Comparison of ENCODE assay signal across 15 mouse cellular contexts in genomic region chr5:148690823-148691197, GRCm38 (mm10).
DNase-seq lines count a peak whose midpoint lies in the region; ATAC-seq and TF ChIP-seq lines count a peak whose summit lies in the region.
"Had no signal": no experiment of that assay in that cellular context is flagged by ENCODE, and none has a peak within 500 bp of the region (broad histone marks: within the 10 kb centered on the region; RNA-seq: fewer than 3 reads in every experiment).

No protein-coding gene starts in this region.

- peaks cover 28% of the 10 kb centered on the region for H3K4me1 ChIP-seq in hindbrain, embryonic 10.5 days (replicated peaks)
- H3K4me1 ChIP-seq in hindbrain, embryonic 14.5 days (replicated peaks; ENCODE audit: control insufficient read depth, insufficient read depth, low read length), result peaks cover 23% of the 10 kb centered on the region
- no peaks in the 10 kb centered on the region for H3K4me1 ChIP-seq in midbrain, embryonic 11.5 days (ENCODE audit: control insufficient read depth, insufficient read depth, low read length)
- H3K4me1 ChIP-seq in midbrain, embryonic 13.5 days (replicated peaks), result peaks cover 24% of the 10 kb centered on the region; the same call in 1 of the 2 replicates
- H3K4me1 ChIP-seq in forebrain, embryonic 16.5 days (replicated peaks; ENCODE audit: control insufficient read depth, insufficient read depth, low read length), result peaks cover 25% of the 10 kb centered on the region
- peaks cover 9% of the 10 kb centered on the region; the same call in 1 of the 2 replicates for H3K4me1 ChIP-seq in midbrain, postnatal 0 days (ENCODE audit: insufficient read depth, low read length)
- H3K4me1 ChIP-seq in intestine, embryonic 15.5 days (replicated peaks), result peaks cover 12% of the 10 kb centered on the region; the same call in 1 of the 2 replicates

- no peak for ATAC-seq in hindbrain, embryonic 14.5 days (ENCODE audit: low FRiP score)
- ATAC-seq in midbrain, embryonic 11.5 days (ENCODE audit: low FRiP score), result no peak
- ATAC-seq in midbrain, embryonic 13.5 days, result no peak
- peak; percentile 51 for ATAC-seq in forebrain, embryonic 16.5 days
- ATAC-seq in midbrain, postnatal 0 days (ENCODE audit: low FRiP score), result 0 out of 2 replicates have a peak, but pooled peaks have one; percentile 31
- no peak for ATAC-seq in intestine, embryonic 15.5 days
- ATAC-seq: CD4-positive, CD25-positive, alpha-beta regulatory T cell, adult 4 months; Patski had no signal

- no peak for TF ChIP-seq CTCF in midbrain, postnatal 0 days (IDR thresholded peaks at IDR 0.05)

- H3K4me3 ChIP-seq in hindbrain, embryonic 10.5 days, result no peak overlapping the region
- H3K4me3 ChIP-seq in hindbrain, embryonic 14.5 days (replicated peaks; ENCODE audit: low read length), result no peak overlapping the region
- H3K4me3 ChIP-seq in midbrain, embryonic 11.5 days (ENCODE audit: low read depth, low read length), result no peak overlapping the region
- no peak overlapping the region for H3K4me3 ChIP-seq in midbrain, embryonic 13.5 days (replicated peaks)
- no peak overlapping the region for H3K4me3 ChIP-seq in forebrain, embryonic 16.5 days (replicated peaks; ENCODE audit: low read length)
- no peak overlapping the region for H3K4me3 ChIP-seq in midbrain, postnatal 0 days (ENCODE audit: low read depth, low read length)
- no peak overlapping the region for H3K4me3 ChIP-seq in intestine, embryonic 15.5 days (replicated peaks)
- H3K4me3 ChIP-seq: embryonic facial prominence, embryonic 13.5 days had no signal

- H3K27me3 ChIP-seq in hindbrain, embryonic 10.5 days (ENCODE audit: insufficient read depth, poor library complexity, severe bottlenecking), result no peaks in the 10 kb centered on the region
- H3K27me3 ChIP-seq in hindbrain, embryonic 14.5 days (ENCODE audit: control insufficient read depth, insufficient read depth, low read length), result no peaks in the 10 kb centered on the region
- no peaks in the 10 kb centered on the region for H3K27me3 ChIP-seq in midbrain, embryonic 11.5 days (ENCODE audit: control insufficient read depth, insufficient read depth, low read length)
- no peaks in the 10 kb centered on the region for H3K27me3 ChIP-seq in midbrain, embryonic 13.5 days
- no peaks in the 10 kb centered on the region for H3K27me3 ChIP-seq in forebrain, embryonic 16.5 days (replicated peaks; ENCODE audit: control insufficient read depth, insufficient read depth, low read length)
- no peaks in the 10 kb centered on the region for H3K27me3 ChIP-seq in midbrain, postnatal 0 days (ENCODE audit: insufficient read depth, low read length)
- H3K27me3 ChIP-seq in intestine, embryonic 15.5 days (replicated peaks), result no peaks in the 10 kb centered on the region
- H3K27me3 ChIP-seq: Patski had no signal

- peak overlapping the region; percentile 75; the same call in 1 of the 2 replicates for H3K27ac ChIP-seq in hindbrain, embryonic 10.5 days
- no peak overlapping the region for H3K27ac ChIP-seq in hindbrain, embryonic 14.5 days
- no peak overlapping the region for H3K27ac ChIP-seq in midbrain, embryonic 11.5 days (ENCODE audit: low read depth, low read length)
- H3K27ac ChIP-seq in midbrain, embryonic 13.5 days, result no peak overlapping the region
- H3K27ac ChIP-seq in forebrain, embryonic 16.5 days (ENCODE audit: low read length), result no peak overlapping the region
- H3K27ac ChIP-seq in midbrain, postnatal 0 days (ENCODE audit: low read depth, low read length), result no peak overlapping the region
- H3K27ac ChIP-seq in intestine, embryonic 15.5 days, result no peak overlapping the region
- H3K27ac ChIP-seq: embryonic facial prominence, embryonic 13.5 days had no signal

- no peak for DNase-seq in hindbrain, embryonic 10.5 days (ENCODE audit: low spot score)
- no peak for DNase-seq in hindbrain, embryonic 14.5 days (ENCODE audit: low spot score)
- DNase-seq in midbrain, embryonic 11.5 days (ENCODE audit: low spot score, missing footprints), result peak; percentile 81
- peak; percentile 69 for DNase-seq in midbrain, postnatal 0 days (ENCODE audit: low spot score)
- no peak for DNase-seq in T-cell, adult 2 months (ENCODE audit: low spot score)
- DNase-seq: adrenal gland, postnatal 10 days; gastrocnemius, postnatal 36 days; heart, postnatal 36 days; lung, postnatal 36 days had no signal

- H3K9ac ChIP-seq in hindbrain, embryonic 14.5 days, result no peak overlapping the region
- H3K9ac ChIP-seq in midbrain, embryonic 11.5 days (ENCODE audit: low read length), result no peak overlapping the region
- H3K9ac ChIP-seq in midbrain, embryonic 13.5 days (replicated peaks), result no peak overlapping the region
- H3K9ac ChIP-seq in forebrain, embryonic 16.5 days (replicated peaks; ENCODE audit: low read depth, low read length), result no peak overlapping the region
- H3K9ac ChIP-seq in midbrain, postnatal 0 days (replicated peaks; ENCODE audit: low read length, poor library complexity, severe bottlenecking), result no peak overlapping the region
- H3K9ac ChIP-seq in intestine, embryonic 15.5 days, result no peak overlapping the region
- H3K9ac ChIP-seq: embryonic facial prominence, embryonic 13.5 days had no signal

- H3K4me2 ChIP-seq in hindbrain, embryonic 14.5 days (replicated peaks), result no peak overlapping the region
- H3K4me2 ChIP-seq in midbrain, embryonic 11.5 days, result no peak overlapping the region
- H3K4me2 ChIP-seq in midbrain, embryonic 13.5 days (replicated peaks), result no peak overlapping the region
- no peak overlapping the region for H3K4me2 ChIP-seq in forebrain, embryonic 16.5 days (ENCODE audit: low read length)
- H3K4me2 ChIP-seq in midbrain, postnatal 0 days (ENCODE audit: low read depth, low read length, poor library complexity, severe bottlenecking), result no peak overlapping the region
- no peak overlapping the region for H3K4me2 ChIP-seq in intestine, embryonic 15.5 days (replicated peaks)
- H3K4me2 ChIP-seq: embryonic facial prominence, embryonic 13.5 days had no signal

- H3K9me3 ChIP-seq in hindbrain, embryonic 10.5 days, result no peaks in the 10 kb centered on the region
- H3K9me3 ChIP-seq in hindbrain, embryonic 14.5 days (ENCODE audit: control insufficient read depth, low read length), result no peaks in the 10 kb centered on the region
- no peaks in the 10 kb centered on the region for H3K9me3 ChIP-seq in midbrain, embryonic 11.5 days (ENCODE audit: control insufficient read depth, low read length)
- H3K9me3 ChIP-seq in midbrain, embryonic 13.5 days, result no peaks in the 10 kb centered on the region
- H3K9me3 ChIP-seq in forebrain, embryonic 16.5 days (ENCODE audit: control insufficient read depth, low read length), result peaks cover 3% of the 10 kb centered on the region; the same call in 1 of the 2 replicates
- no peaks in the 10 kb centered on the region; the same call in 1 of the 2 replicates for H3K9me3 ChIP-seq in midbrain, postnatal 0 days (ENCODE audit: low read length)
- no peaks in the 10 kb centered on the region for H3K9me3 ChIP-seq in intestine, embryonic 15.5 days

- 77% methylated on average over 8 of the region's 8 CpGs for WGBS in hindbrain, embryonic 10.5 days
- WGBS in hindbrain, embryonic 14.5 days, result 50% methylated on average over 8 of the region's 8 CpGs
- WGBS in midbrain, embryonic 11.5 days, result 87% methylated on average over 8 of the region's 8 CpGs
- 75% methylated on average over 8 of the region's 8 CpGs for WGBS in midbrain, embryonic 13.5 days
- 35% methylated on average over 8 of the region's 8 CpGs for WGBS in forebrain, embryonic 16.5 days
- WGBS in midbrain, postnatal 0 days, result 43% methylated on average over 8 of the region's 8 CpGs
- 48% methylated on average over 8 of the region's 8 CpGs for WGBS in intestine, embryonic 15.5 days

- H3K36me3 ChIP-seq in hindbrain, embryonic 10.5 days, result no peaks in the 10 kb centered on the region
- H3K36me3 ChIP-seq in hindbrain, embryonic 14.5 days (replicated peaks; ENCODE audit: control insufficient read depth, insufficient read depth), result no peaks in the 10 kb centered on the region
- H3K36me3 ChIP-seq in midbrain, embryonic 11.5 days (ENCODE audit: control insufficient read depth, insufficient read depth, low read length), result no peaks in the 10 kb centered on the region
- no peaks in the 10 kb centered on the region for H3K36me3 ChIP-seq in midbrain, embryonic 13.5 days
- H3K36me3 ChIP-seq in forebrain, embryonic 16.5 days (ENCODE audit: control insufficient read depth, insufficient read depth), result no peaks in the 10 kb centered on the region
- no peaks in the 10 kb centered on the region for H3K36me3 ChIP-seq in midbrain, postnatal 0 days (ENCODE audit: insufficient read depth, low read length)
- no peaks in the 10 kb centered on the region for H3K36me3 ChIP-seq in intestine, embryonic 15.5 days
- H3K36me3 ChIP-seq: embryonic facial prominence, embryonic 13.5 days had no signal

Comparison
In these comparisons a context has a peak if more than half of its experiments do, and no peak if none do; other contexts are left out.
1. ATAC-seq: peak in forebrain, embryonic 16.5 days (single experiment) and midbrain, postnatal 0 days (single experiment); none in hindbrain, embryonic 14.5 days (single experiment), midbrain, embryonic 11.5 days (single experiment), midbrain, embryonic 13.5 days (single experiment) and intestine, embryonic 15.5 days (single experiment).
2. DNase-seq: peak in midbrain, embryonic 11.5 days (single experiment) and midbrain, postnatal 0 days (single experiment); none in hindbrain, embryonic 10.5 days (single experiment), hindbrain, embryonic 14.5 days (single experiment) and T-cell, adult 2 months (single experiment).